Mouse (Mus musculus) hindbrain, embryonic 12.5 days (tissue): ENCODE data around the gene Gm853. TPM values are rescaled to one million over a fixed set of nuclear protein-coding genes. Genes with fewer than 3 reads are reported as not detected.

Source experiments
- ATAC-seq: fragments of 200-750 bp; cut with Nextera tagmentation; 2 replicates; pipeline ENCODE4 v1.8.0; 2017; ENCODE audit warnings: moderate TSS enrichment; ENCODE audit not compliant: low FRiP score
- H3K27ac ChIP-seq: fragments of 300-500 bp; sonication (generic); 2 replicates; pipeline ENCODE4 v1.5.1; 2016; ENCODE audit warnings: mild to moderate bottlenecking
- H3K27me3 ChIP-seq: fragments of 300-500 bp; sonication (generic); 2 replicates; pipeline ENCODE4 v1.6.1; 2016; ENCODE audit warnings: mild to moderate bottlenecking
- H3K36me3 ChIP-seq: fragments of 300-500 bp; sonication (generic); 2 replicates; pipeline ENCODE4 v1.6.1; 2016; ENCODE audit warnings: mild to moderate bottlenecking
- H3K4me1 ChIP-seq: fragments of 300-500 bp; sonication (generic); 2 replicates; pipeline ENCODE4 v1.6.1; 2016
- H3K4me2 ChIP-seq: fragments of 300-500 bp; sonication (generic); replicated peaks from 2 replicates; pipeline ENCODE4 v1.6.1; 2016; ENCODE audit warnings: mild to moderate bottlenecking
- H3K4me3 ChIP-seq: fragments of 300-500 bp; sonication (generic); 2 replicates; pipeline ENCODE4 v1.5.1; 2016; ENCODE audit warnings: mild to moderate bottlenecking
- H3K9ac ChIP-seq: fragments of 300-500 bp; sonication (generic); 2 replicates; pipeline ENCODE4 v1.6.1; 2016; ENCODE audit warnings: mild to moderate bottlenecking, moderate library complexity
- H3K9me3 ChIP-seq: fragments of 300-500 bp; sonication (generic); replicated peaks from 2 replicates; pipeline ENCODE4 v1.6.1; 2016; ENCODE audit warnings: mild to moderate bottlenecking
- WGBS: fragments of 180-500 bp; shearing (Covaris S2); methylation state at CpG from one replicate; pipeline ENCODE4 v1.1.7; 2016; 5-methylcytosine and 5-hydroxymethylcytosine counted together
- polyA plus RNA-seq: library from polyadenylated mRNA; unstranded; fragments of >200 nt; fragmentation: Nextera tagmentation; extraction: Ambion mirVana; gene quantifications from 2 replicates; pipeline ENCODE4 v1.2.1, GENCODE M21; 2016

Gene Gm853
- polyA plus RNA-seq, 1 experiment from 2014 or later = 1.1 TPM

DNA sequence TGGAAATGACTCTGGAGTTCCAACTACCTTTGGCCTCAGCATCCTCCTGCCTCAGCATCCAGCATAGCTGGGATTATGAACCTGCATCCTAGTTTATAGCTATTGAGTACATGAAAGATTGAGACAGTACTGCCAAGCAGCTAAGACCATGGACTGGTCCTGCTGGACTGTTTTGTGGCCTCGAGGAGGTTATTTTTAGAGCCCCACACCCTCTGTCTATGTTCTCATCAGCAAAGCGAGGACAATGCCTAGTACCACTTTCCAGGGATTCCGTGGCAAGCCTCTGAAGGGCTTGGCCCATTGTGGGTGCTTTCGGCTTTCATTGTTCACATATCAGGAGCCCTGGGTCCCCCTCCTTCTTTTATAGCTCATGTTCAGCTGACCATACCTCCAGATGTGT, 51.8 kb downstream of the Gm853 start:
- H3K4me1 ChIP-seq = peaks cover 51% of the 10 kb centered on the region
- no peaks in the 10 kb centered on the region for H3K36me3 ChIP-seq
- H3K27me3 ChIP-seq = peaks cover 42% of the 10 kb centered on the region
- H3K4me2 ChIP-seq = no peak overlapping the region
- WGBS = 92% methylated on average over 4 of the region's 4 CpGs
- H3K9ac ChIP-seq = no peak overlapping the region
- H3K27ac ChIP-seq = no peak overlapping the region
- H3K9me3 ChIP-seq = no peaks in the 10 kb centered on the region
- no peak for ATAC-seq
- no peak overlapping the region for H3K4me3 ChIP-seq

DNA sequence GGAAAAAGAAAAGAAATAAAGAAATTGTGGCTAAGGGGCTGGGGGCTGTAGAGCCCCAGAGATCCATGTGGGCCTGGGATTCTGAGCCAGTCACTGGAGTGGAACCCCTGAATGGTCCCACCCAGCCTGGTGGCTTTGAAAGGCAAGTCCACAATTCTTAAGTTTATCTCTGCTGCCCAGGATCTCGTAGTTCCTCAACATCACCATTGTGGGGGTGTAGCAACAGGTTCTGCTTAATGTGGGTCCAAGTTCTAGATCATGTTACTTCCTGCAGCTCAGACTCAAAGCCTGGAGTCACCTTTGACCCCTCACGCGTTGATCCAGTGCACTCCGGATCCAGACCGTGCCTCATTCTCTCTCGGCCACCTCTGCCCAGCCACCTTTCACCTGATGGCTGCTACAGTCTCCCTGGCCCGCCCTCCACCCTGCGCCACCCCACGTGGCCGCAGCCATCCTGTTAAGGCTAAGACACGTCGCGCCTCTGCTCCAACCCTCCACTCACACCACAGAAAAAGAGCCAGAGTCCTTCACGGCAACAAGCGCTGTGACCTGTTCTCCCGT, 52.7 kb downstream of the Gm853 start:
- H3K27me3 ChIP-seq = peaks cover 42% of the 10 kb centered on the region
- no peak for ATAC-seq

DNA sequence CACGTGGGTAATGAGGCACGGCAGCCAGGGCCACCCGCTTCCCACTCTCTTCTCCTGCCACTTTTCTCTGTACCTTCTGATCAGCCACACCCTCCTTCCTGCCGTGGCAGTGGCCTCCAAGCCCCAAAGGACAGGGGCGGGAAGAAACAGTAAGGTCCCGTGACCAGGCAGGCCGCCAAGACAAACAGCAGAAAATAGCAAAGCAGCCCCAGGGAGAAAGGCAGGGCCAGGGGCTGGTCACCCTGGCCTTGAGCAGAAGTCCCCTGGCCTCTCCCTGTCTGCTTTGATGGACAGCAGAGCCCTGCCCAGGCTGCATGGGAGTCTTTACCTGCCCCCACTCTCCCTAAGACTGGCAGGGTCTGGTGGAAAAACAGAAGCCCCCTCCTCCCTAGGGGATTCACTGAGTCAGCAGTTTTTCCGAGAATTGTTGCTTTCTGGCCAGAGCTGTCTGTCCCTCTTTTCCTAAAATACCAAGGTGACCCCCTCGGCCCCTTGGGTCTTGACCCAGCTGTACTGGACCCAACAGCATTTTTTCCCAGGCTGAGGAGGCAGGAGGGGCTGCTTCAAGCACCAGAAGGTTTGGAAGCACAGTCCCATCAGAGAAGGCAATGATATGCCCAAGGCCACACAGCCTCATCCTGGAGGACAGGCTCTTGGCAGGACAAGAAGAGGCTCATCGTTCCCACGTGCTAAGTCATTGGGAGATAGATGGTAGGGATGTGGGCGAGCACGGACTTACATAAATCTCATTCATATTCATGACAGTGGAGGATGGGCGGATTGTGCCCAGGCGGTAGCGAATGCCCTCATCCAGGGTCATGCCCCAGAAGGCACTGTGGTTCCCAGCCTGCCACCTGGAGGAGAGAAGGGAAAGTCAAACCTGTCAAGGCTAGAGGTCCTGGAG, 53.7 kb downstream of the Gm853 start:
- Histone ChIP-seq H3K4me2 (peak overlapping the region; percentile 24; the same call in 1 of the 2 replicates), H3K36me3 (no peaks in the 10 kb centered on the region), H3K9me3 (no peaks in the 10 kb centered on the region), H3K9ac (no peak overlapping the region), H3K27me3 (peaks cover 42% of the 10 kb centered on the region), H3K27ac (no peak overlapping the region), H3K4me1 (peaks cover 38% of the 10 kb centered on the region), H3K4me3 (no peak overlapping the region)
- WGBS = 32% methylated on average over 16 of the region's 16 CpGs
- peak; percentile 46; the same call in 1 of the 2 replicates for ATAC-seq

More for the DNA sequence above, 52.7 kb downstream of the Gm853 start:
- Histone ChIP-seq H3K4me2 (no peak overlapping the region), H3K9me3 (no peaks in the 10 kb centered on the region), H3K4me3 (no peak overlapping the region), H3K9ac (no peak overlapping the region), H3K27ac (no peak overlapping the region), H3K36me3 (no peaks in the 10 kb centered on the region), H3K4me1 (peaks cover 42% of the 10 kb centered on the region)
- WGBS = 82% methylated on average over 16 of the region's 16 CpGs

DNA sequence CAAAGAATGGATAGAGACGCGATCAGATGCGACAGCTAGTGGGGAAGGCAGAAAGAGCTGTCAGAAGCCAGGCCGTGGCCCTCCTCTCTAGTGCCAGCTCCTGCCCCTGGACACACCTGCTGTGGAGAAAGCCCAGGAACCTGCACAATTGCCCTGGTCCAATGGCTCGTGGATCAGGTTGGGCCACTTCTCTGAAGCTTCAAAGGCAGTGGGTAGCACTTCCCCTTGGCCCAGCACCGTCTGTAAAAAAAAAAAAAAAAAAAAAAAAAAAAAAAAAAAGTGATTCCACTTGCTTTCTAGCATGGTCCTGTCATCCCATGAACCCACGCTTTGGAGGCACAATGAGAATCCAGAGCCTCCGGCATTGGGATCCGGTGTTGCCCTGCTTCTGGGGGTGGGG, 54.4 kb downstream of the Gm853 start:
- peaks cover 42% of the 10 kb centered on the region for H3K27me3 ChIP-seq
- H3K9ac ChIP-seq = no peak overlapping the region
- ATAC-seq = no peak
- H3K9me3 ChIP-seq = no peaks in the 10 kb centered on the region
- no peak overlapping the region for H3K4me3 ChIP-seq
- H3K4me1 ChIP-seq = peaks cover 45% of the 10 kb centered on the region
- no peak overlapping the region for H3K27ac ChIP-seq
- no peaks in the 10 kb centered on the region for H3K36me3 ChIP-seq
- WGBS = 43% methylated on average over 9 of the region's 9 CpGs
- H3K4me2 ChIP-seq = peak overlapping the region; percentile 27; the same call in 1 of the 2 replicates

DNA sequence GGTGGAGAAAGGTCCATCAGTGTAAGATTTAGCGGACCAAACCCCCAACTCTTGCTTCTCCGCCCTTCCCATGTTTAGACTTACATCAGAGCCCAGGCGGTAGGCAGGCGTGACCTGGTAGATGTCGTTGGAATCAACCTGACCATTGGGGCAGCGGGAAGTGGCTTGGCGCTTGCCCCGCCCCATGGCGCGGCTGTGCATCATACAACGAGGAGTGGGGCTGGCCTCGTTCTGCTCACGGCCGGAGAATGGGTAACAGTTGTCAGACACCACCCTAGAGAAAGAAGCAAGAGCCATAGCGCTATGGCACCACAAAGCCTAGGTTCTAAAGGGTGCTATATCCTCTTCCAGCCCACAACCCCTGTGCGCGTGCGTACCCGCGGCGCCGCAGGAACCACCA, 54.9 kb downstream of the Gm853 start:
- peaks cover 44% of the 10 kb centered on the region for H3K4me1 ChIP-seq
- H3K9ac ChIP-seq = no peak overlapping the region
- H3K9me3 ChIP-seq = no peaks in the 10 kb centered on the region
- H3K27ac ChIP-seq = no peak overlapping the region
- peaks cover 47% of the 10 kb centered on the region for H3K27me3 ChIP-seq
- no peak for ATAC-seq
- no peak overlapping the region for H3K4me3 ChIP-seq
- WGBS = 48% methylated on average over 22 of the region's 22 CpGs
- no peaks in the 10 kb centered on the region for H3K36me3 ChIP-seq
- peak overlapping the region; percentile 27; the same call in 1 of the 2 replicates for H3K4me2 ChIP-seq

DNA sequence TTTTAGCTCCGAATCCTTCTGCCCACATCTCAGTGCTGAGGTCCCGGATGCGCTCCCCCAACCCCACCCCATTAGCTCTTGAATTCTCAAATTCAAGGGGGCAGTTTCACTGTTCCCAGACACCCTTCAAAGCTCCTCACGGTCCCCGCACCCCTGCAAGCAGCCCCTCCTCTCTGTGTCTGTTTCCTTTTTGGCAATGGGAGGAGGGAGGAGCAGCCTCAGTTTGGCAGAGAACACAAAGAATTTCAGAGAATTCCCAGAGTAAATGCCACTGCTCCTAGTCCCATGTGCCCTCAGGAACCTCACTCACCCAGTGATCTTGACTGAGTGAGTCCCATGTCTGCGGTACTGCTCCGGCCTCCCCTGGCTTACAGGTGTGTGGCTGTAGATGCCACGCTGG, 55.6 kb downstream of the Gm853 start:
- Histone ChIP-seq H3K36me3 (no peaks in the 10 kb centered on the region), H3K4me3 (no peak overlapping the region), H3K27me3 (peaks cover 53% of the 10 kb centered on the region), H3K4me2 (no peak overlapping the region), H3K4me1 (peaks cover 38% of the 10 kb centered on the region), H3K27ac (no peak overlapping the region), H3K9me3 (no peaks in the 10 kb centered on the region), H3K9ac (no peak overlapping the region)
- 77% methylated on average over 8 of the region's 8 CpGs for WGBS
- no peak for ATAC-seq

DNA sequence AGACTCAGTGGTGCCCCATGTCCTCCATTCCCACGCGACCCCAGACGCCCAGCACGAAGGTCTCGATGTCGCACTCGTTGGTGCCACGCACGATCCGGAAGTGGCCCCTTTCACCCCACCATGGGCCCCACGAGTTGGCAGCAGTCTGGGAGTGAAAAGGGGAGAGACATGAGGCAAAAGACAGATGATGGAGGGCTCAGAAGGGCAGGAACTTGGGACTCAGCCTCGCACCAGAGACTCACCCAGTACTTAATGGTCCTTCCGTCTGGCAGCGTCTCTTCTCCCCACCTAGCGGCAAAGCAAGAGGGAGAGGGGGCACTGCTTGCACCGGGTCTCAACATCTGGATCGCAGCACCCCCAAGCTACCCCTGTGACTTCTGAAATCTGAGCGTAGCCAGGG, 56.1 kb downstream of the Gm853 start:
- ATAC-seq = no peak
- Histone ChIP-seq H3K4me2 (no peak overlapping the region), H3K27ac (no peak overlapping the region), H3K27me3 (peaks cover 57% of the 10 kb centered on the region), H3K4me3 (no peak overlapping the region), H3K4me1 (peaks cover 35% of the 10 kb centered on the region), H3K9ac (no peak overlapping the region), H3K36me3 (no peaks in the 10 kb centered on the region), H3K9me3 (no peaks in the 10 kb centered on the region)
- WGBS = 72% methylated on average over 18 of the region's 18 CpGs

DNA sequence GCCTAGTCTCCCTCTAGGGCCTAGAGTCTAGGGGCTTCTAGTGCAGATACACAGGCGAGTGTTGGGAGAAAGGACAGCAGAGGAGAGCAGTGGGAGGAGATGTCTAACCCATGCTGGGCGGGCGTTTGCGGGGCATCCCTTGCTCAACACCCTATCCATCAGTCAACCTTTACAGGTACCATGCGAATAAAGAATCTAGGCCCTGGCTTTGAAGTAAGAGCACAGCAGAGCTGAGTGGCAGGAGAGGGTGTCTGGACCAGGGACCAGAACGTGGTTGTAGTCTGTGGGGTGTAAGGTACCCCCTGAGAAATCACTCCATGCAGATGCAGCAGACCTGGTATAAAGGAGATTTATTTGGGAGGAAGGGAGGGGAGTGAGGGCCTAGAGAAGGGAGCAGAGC, 58.1 kb downstream of the Gm853 start:
- H3K4me2 ChIP-seq = no peak overlapping the region
- WGBS = 72% methylated on average over 6 of the region's 6 CpGs
- no peaks in the 10 kb centered on the region for H3K36me3 ChIP-seq
- H3K27ac ChIP-seq = no peak overlapping the region
- H3K4me3 ChIP-seq = no peak overlapping the region
- no peak overlapping the region for H3K9ac ChIP-seq
- H3K4me1 ChIP-seq = peaks cover 31% of the 10 kb centered on the region
- peaks cover 66% of the 10 kb centered on the region for H3K27me3 ChIP-seq
- no peak for ATAC-seq
- no peaks in the 10 kb centered on the region for H3K9me3 ChIP-seq

DNA sequence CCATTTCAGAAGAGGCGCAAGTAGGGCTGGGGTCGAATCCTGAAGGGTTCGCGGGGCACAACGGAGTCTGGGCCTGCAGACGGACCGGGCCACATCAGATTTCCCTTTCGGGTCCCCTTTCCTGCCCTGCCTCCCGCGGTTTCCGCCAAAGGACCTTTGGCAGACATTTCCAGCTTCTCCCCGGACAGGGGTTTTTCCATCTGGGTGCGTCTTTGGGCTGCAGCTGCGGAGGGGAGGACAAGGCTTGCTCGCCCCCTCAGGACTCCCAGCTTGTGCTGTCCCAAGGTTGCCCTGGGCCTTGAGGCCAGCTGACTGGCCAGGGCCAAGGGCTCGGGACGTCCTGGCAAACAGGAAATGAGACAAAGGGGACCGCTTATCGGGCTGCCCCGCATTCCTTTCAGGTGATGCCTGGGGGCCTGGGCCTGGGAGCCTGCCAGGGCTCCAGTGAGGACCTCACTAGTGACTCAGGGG, 58.8 kb downstream of the Gm853 start:
- no peak for ATAC-seq
- H3K36me3 ChIP-seq = no peaks in the 10 kb centered on the region
- H3K4me2 ChIP-seq = peak overlapping the region; percentile 35
- H3K9me3 ChIP-seq = no peaks in the 10 kb centered on the region
- peaks cover 24% of the 10 kb centered on the region for H3K4me1 ChIP-seq
- 4% methylated on average over 20 of the region's 20 CpGs for WGBS
- H3K4me3 ChIP-seq = peak overlapping the region; percentile 3; the same call in 1 of the 2 replicates
- peaks cover 66% of the 10 kb centered on the region for H3K27me3 ChIP-seq
- H3K27ac ChIP-seq = no peak overlapping the region
- H3K9ac ChIP-seq = no peak overlapping the region; the same call in 1 of the 2 replicates

DNA sequence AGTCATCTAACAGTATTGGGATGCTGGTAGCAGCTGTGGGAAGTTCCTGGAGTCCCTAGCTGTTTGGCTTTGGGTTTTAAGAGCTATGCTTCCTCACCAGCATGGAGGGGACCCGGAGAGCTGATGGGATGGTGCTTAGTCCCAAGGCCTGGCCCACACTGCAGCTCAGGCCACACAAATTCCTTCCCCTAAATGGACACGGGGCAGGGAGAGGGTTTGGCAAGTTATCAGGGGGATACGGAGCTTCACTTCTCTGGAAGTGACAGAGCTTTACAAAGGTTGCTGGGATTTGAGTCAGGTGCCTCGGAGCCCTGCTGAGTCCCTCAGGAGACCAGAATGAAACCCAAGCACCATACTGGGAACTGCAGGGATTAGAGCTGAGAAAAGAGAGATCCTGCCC, 60.9 kb downstream of the Gm853 start:
- Histone ChIP-seq H3K4me3 (no peak overlapping the region), H3K27ac (no peak overlapping the region), H3K36me3 (no peaks in the 10 kb centered on the region), H3K9ac (no peak overlapping the region), H3K27me3 (peaks cover 57% of the 10 kb centered on the region), H3K4me1 (peaks cover 12% of the 10 kb centered on the region), H3K9me3 (no peaks in the 10 kb centered on the region), H3K4me2 (no peak overlapping the region)
- no peak for ATAC-seq
- 33% methylated on average over 4 of the region's 4 CpGs for WGBS
